Mouse (Mus musculus): ENCODE results near the gene Cbfa2t3.

The Cbfa2t3 gene

DNA sequence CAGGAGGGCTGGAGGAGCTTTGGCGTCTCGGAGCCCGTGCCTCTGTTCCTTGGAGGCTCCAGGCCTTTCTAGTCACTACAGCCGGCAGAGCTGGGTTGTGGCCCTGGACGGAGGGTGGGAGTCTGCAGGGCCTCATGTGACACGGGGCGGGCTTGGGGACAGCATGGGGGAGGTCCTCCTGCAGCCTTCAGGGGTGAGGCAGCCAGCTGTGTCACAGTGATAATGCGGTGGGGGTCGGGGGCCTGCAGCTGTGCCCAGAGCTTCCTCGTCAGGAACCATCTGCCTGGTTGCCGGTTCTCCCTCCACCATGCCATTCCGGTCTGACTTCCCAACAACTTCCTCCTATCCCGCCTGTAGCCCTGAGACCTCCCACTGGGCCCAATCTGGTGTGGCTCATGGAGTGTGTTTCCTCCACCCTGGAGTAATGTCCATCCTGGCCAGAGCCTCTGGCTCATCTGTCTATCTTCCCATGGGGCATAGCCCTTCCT lies at the start of gene Cbfa2t3:
Cbfa2t3 (minus strand) TSS at position 105 of the 488 bp plus-strand sequence.
- DNase-seq (ENCODE audit: low read depth), result no peak

- DNase-seq (ENCODE audit: low read depth), result no peak
These were observed 48.9 kb upstream of the Cbfa2t3 start for GRCm38 (mm10) chr8:122747825-122748224.

DNA sequence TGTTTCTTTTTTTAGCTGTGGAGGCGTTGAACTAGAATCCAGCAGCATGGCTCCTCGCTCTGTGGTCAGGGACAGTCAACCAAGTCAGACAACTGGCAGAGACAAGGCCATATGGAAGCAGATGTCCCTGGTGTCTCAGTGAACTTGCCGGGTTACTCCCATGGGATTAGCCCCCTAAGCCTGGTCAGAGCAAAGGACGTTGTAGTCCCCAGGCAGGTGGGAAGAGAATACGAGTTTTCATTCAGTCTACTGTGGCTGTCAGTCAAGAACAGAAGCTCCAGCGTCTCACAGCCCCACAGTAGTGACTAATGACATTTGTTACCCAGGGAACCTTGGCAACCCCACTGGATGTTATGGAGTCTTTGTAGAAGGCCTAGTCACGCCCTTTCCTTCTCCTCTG lies 47.5 kb upstream of the Cbfa2t3 start:
- no peak for DNase-seq (ENCODE audit: low read depth)

DNA sequence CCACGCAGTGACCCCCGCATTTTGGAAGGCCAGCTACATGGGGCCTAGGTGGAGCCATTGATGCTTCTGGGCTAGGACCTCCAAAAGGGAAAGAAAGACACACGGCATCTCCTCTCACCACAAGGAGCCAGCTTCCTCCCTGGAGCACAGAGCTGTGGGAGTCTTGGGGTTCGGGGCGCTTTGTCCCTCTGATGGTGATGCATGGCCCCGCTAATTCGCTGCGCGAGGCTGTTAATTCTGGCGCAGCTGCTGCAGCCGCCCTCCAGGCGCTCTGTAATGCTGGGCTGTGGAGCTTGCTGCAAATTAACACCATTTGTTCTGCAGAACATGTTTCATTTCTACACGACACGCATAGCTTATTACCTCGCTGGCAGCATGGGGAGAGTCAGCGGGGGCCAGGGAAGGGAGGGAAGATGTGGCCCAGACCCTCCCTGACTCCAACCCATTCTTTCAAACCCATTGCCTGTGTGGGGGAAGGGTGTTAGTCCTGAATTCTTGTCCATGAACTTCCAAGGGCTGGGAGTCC lies 46.9 kb upstream of the Cbfa2t3 start:
- DNase-seq (ENCODE audit: low read depth), result no peak

GRCm38 (mm10) chr8:122745022-122745749 lies 46.3 kb upstream of the Cbfa2t3 start:
- DNase-seq (ENCODE audit: low read depth), result no peak

GRCm38 (mm10) chr8:122742471-122742870 lies 43.6 kb upstream of the Cbfa2t3 start:
- no peak for DNase-seq (ENCODE audit: low read depth)

GRCm38 (mm10) chr8:122739102-122739725 lies 40.3 kb upstream of the Cbfa2t3 start:
- DNase-seq (ENCODE audit: low read depth), result peak; percentile 53

DNA sequence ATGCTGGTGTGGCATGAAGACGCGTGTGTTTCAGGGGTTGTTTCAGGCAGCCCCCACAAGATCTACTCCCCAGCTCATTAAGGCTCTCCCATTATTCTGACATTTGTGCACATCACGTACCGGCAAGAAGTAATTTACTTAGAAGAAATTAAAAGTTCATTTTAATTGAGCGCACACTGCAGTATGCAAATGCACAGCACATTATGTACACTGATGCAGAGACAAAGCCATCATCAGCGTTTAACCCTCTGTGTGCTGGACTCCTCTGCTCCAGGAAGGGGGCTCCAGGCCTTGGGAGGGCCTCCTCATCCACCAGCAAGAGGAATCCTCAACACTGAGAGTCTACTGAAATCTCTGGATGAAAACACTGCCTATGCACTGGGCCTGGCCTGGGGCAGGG lies 39.0 kb upstream of the Cbfa2t3 start:
- DNase-seq (ENCODE audit: low read depth), result no peak

DNA sequence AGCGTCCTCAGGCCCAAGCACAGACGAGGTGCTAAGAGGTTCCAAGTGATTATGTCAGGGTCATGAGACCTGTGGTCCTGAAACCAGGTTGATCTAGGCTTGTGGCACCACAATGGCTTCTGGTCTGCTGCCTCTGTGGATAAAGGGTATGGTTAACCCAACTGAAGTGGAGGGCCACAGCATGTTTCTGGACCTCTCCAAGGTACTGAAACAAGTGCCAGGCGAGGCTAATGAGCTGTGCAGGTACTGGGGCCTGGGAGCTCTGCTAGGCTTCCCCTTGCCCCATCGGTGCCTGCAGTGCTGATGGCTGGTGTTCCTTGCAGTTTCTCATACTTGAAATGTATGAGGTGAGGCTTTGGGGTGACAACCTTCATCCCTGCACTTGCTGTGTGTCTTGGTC lies 38.2 kb upstream of the Cbfa2t3 start:
- no peak for DNase-seq (ENCODE audit: low read depth)

- DNase-seq (ENCODE audit: low read depth), result no peak
These were observed 37.7 kb upstream of the Cbfa2t3 start for GRCm38 (mm10) chr8:122736623-122737022.

- DNase-seq (ENCODE audit: low read depth), result no peak
These were observed 36.9 kb upstream of the Cbfa2t3 start for GRCm38 (mm10) chr8:122735542-122736473.

DNA sequence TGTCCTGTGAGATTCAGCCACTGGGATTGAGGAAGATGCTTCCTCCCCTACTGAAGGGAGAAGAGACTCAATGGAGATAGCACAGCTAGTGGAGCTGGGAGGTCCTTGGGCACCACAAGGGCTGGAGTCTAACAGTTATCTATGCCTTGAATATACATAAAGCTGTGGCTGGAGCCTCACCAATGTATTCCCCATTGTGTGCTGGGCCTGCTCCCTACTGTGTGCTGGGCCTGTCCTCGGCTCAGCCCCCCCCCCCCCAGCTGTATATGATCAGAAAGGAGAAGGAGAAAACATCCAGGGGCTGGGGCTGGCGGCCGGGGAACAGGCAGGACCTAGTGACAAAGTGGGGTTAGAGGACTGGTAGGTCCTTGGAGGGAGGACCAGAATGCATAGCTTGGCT lies 36.2 kb upstream of the Cbfa2t3 start:
- DNase-seq (ENCODE audit: low read depth), result no peak

DNA sequence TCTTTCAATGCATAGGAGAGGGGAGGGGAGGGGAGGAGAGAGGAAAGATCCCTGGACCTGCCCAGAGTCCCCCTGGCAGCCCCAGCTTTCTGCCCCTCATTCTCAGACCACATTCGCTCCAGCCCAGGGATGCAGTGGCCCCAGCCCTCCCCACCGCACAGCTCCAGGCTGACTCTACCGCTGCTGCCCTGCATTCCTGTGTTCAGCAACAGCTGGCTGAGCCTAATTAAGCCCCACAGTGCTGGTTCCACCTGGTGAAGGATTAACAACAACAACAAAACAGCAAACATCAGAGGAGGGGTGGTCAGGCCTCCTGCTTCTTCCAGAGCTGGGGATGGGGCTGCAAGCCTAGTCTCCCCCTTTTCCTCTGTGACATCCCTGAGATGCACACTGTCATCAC lies 29.7 kb upstream of the Cbfa2t3 start:
- no peak for DNase-seq (ENCODE audit: low read depth)

DNA sequence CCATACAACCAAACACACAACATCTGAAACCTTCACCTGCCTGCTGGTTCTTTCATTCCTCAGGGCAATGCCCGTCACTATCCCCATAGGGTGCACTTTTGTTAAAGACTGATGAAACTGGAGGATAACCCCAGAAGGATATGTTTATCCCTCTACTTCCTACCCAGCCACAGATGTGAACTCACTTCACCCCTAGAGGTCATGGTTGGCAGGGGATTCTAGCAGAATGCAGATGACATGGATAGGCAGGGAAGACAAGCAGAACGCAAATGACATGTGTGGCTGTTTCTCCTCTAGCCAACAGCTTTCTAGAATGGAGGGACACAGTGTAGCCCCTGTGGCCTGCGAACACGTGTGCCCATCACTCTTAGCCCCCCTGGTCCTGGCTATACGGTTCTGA lies 28.5 kb upstream of the Cbfa2t3 start:
- no peak for DNase-seq (ENCODE audit: low read depth)

- DNase-seq (ENCODE audit: low read depth), result no peak
These were observed 27.9 kb upstream of the Cbfa2t3 start for GRCm38 (mm10) chr8:122726789-122727188.

GRCm38 (mm10) chr8:122725187-122725586 lies 26.3 kb upstream of the Cbfa2t3 start:
- DNase-seq (ENCODE audit: low read depth), result no peak

DNA sequence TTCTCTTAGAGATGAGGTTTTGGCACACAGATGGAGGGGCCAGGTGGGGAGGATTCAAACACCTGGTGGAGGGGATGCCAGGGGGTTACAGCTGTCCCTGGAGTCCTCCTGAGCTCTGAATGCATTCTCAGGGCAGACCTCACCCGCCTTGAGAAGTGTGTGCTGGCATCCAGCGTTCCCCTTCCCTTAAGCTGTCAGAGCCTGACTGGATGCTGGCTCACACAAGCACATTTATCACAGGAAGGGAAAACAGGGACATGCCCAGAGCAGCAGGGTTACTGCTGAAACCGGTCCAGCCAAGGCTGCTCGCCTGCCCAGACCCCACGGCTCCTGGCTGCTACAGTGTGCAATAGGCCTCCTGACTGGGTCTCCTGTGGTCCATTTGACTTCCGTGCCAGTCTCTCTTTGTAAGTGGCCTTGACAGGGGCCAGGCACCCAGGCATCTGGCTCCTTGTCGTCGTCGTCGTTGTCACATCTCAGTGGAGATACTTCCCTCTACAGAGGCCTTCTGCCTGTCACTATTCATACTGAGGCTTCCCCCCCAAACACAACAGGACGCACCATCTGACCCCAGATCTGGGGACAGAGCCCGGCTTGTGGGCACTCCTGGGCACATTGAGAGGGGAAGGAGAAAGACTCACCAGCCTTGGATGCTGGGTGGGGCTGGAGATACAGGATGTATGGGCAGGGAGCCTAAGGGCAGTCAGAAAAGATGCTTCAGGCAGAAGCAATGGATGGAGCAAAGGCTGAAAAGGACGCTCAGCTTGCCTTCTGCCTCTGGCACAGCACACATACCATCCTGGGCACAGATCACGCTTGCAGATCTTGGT lies 22.1 kb upstream of the Cbfa2t3 start:
- DNase-seq (ENCODE audit: low read depth), result no peak

DNA sequence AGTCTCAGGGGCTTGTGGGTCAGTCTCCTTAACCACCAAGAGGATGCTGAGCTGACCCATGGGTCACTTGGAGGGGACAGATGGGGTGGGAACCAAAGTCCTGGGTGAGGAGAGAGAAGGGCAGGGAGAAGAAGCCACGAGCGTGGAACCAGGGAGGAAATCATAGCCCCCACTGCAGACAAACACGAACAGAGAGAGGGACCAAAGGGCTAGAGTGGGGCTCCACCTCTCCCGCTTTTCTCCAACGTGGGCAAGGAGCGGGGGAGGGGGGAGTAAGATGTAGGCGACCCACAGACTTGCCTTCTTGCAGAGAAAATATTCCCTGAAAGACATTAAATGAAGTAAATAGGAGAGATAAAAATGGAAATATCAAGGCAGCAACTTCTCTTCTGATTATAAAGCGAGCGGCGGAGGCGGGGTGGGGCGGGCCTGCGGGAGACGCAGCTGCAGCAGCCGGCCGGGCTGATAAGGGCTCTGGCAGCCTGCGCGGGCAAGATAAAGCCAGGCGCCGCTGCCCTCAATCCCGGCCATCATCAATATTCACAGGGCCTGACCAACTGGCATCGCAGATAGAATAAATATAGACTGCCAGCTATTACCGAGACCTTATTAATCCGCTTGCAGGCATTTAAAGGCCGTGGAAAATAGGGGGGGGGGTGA lies 21.3 kb upstream of the Cbfa2t3 start:
- DNase-seq (ENCODE audit: low read depth), result no peak

GRCm38 (mm10) chr8:122719500-122720065 lies 20.7 kb upstream of the Cbfa2t3 start:
- DNase-seq (ENCODE audit: low read depth), result no peak

- DNase-seq (ENCODE audit: low read depth), result no peak
These were observed 20.0 kb upstream of the Cbfa2t3 start for GRCm38 (mm10) chr8:122718711-122719499.

Data from c-Kit-positive CD71-negative TER-119-negative erythroid progenitor cells, embryonic 14.5 days (primary cell).